Mouse (Mus musculus) v-Abl transformed pro-B cells (cell line): ENCODE measurements around the gene Map6d1.

Source experiments
- in situ Hi-C, 2 experiments: fragments of 400-800 bp; cut with MboI; formaldehyde crosslinking; loops; one replicate each; pipeline ENCODE4 v1.15.1; 2025; ENCODE audit not compliant: unreplicated experiment in 2 of 2

Map6d1 gene

DNA sequence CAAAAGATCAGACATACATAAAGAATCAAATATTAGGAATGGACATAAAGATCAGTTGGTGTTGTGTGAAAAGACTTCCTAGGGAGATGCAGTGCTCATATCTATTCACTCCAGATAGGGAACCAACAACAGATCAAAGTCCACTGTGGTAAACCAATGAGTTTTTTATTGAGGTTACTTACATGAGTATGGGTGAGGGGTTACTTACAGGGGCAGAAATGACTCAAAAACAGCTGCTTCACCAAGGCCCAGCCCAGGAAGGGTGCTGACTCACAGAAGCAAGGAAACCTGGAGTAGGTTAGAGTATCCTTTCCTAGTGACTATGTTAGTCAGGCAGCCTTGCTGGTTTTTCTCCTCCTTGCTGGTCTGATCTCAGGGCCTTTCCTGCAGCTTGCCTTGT lies 49.1 kb downstream of the Map6d1 start:
- in situ Hi-C loops, result no loop called here

DNA sequence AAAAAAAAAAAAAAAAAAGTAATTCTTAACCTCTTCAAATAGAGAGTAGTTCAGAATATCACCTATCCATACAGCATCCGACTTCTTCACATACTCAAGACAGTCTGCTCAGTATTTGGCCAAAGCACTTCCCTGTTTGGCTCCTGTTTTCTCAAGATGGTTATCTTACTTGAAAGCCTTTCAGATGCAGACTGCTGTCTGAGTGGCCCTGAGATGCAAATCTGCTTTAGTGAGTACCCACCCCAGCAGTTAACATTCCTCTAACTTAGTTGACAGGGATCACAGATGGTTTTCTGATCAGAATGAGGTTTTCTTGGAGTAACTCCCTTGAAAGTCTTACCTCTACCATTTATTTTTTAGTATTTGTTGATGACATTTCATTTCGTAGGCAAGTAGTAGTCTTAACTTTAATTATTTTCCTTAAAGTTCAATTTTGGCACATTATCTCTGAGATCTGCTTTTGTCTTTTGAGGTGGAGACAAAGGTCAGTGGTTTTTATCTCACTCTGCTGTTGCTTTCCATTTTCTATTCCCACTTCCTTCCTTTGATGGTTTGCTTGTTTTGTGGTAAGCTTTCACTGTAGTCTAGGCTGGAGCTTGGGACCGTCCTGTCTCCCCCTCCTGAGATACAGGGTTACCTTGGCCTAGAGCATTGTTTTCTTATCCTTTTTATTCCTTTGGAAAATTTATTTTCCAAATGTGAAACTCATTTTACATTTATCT lies 49.8 kb downstream of the Map6d1 start:
- in situ Hi-C loops, result no loop called here

DNA sequence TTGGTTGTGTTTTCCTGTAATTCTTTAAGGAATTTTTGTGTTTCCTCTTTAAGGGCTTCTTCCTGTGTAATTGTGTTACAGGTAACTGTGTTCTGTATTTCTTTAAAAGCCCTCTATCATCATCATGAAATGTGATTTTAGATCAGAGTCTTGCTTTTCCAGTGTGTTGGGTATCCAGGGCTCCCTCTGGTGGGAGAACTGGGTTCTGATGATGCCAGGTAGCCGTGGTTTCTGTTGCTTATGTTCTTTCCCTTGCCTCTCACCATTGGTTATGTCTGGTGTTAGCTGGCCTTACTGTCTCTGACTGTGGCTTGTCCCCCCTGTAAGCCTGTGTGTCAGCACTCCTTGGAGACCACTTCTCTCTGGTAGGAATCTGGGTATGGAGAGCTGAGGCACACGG lies 55.8 kb downstream of the Map6d1 start:
- in situ Hi-C loops, result loop anchor here (5.0 kb wide), 1 partner anchor 463 kb away; no protein-coding TSS in a partner anchor
